Mouse (Mus musculus): Measurements from ENCODE around the gene Vgf. TPM values are rescaled to one million over a fixed set of nuclear protein-coding genes. Genes with fewer than 3 reads are reported as not detected.

Vgf gene
- polyA plus RNA-seq, 2 experiments: 0.04 TPM; not detected in 1

- Histone ChIP-seq H3K27me3 (ENCODE audit: control insufficient read depth, insufficient read depth, low read length) (no peaks in the 10 kb centered on the region; the same call in 1 of the 2 replicates), H3K9me3 (ENCODE audit: control insufficient read depth, low read length) (no peaks in the 10 kb centered on the region), H3K36me3 (replicated peaks; ENCODE audit: control insufficient read depth, insufficient read depth, low read depth) (no peaks in the 10 kb centered on the region), H3K9ac (replicated peaks) (no peak overlapping the region), H3K4me3 (ENCODE audit: insufficient read depth in 1 of 2, low read depth in 2 of 2, low read length in 2 of 2) (no peak overlapping the region), H3K4me2 (ENCODE audit: low read depth) (no peak overlapping the region), H3K27ac (no peak overlapping the region), H3K4me1 (replicated peaks; ENCODE audit: control insufficient read depth in 2 of 2, insufficient read depth in 2 of 2, low read length in 1 of 2) (no peaks in the 10 kb centered on the region; a peak in 1 of 4 replicates)
- ATAC-seq (ENCODE audit: insufficient read depth) (no peak), DNase-seq (ENCODE audit: low read depth in 3 of 3, low spot score in 3 of 3) (no peak)
- TF ChIP-seq EP300 (IDR thresholded peaks at IDR 0.05; ENCODE audit: low read depth) (no peak), CTCF (IDR thresholded peaks at IDR 0.05; ENCODE audit: low read depth) (peak; percentile 26; the same call in 1 of the 2 replicates)
- WGBS (ENCODE audit: insufficient replicate concordance): 62% methylated on average over 8 of the region's 8 CpGs
Observed at GRCm38 (mm10) chr5:137065923-137066322, 39.7 kb downstream of the Vgf start.

GRCm38 (mm10) chr5:137068711-137069110 lies 42.5 kb downstream of the Vgf start:
- no peak overlapping the region for H3K4me3 ChIP-seq (ENCODE audit: insufficient read depth in 1 of 2, low read depth in 2 of 2, low read length in 2 of 2)
- TF ChIP-seq CTCF (IDR thresholded peaks at IDR 0.05; ENCODE audit: low read depth): no peak
- no peak for TF ChIP-seq EP300 (IDR thresholded peaks at IDR 0.05; ENCODE audit: low read depth)
- no peaks in the 10 kb centered on the region for H3K36me3 ChIP-seq (replicated peaks; ENCODE audit: control insufficient read depth, insufficient read depth, low read depth)
- H3K4me1 ChIP-seq (replicated peaks; ENCODE audit: control insufficient read depth in 2 of 2, insufficient read depth in 2 of 2, low read length in 1 of 2): peaks cover 3 to 7% of the 10 kb centered on the region in 2 experiments
- H3K9ac ChIP-seq (replicated peaks): no peak overlapping the region
- DNase-seq (ENCODE audit: low read depth in 3 of 3, low spot score in 3 of 3): no peak
- no peak for ATAC-seq (ENCODE audit: insufficient read depth)
- no peak overlapping the region for H3K27ac ChIP-seq
- no peaks in the 10 kb centered on the region; the same call in 1 of the 2 replicates for H3K27me3 ChIP-seq (ENCODE audit: control insufficient read depth, insufficient read depth, low read length)
- 34% methylated on average over 4 of the region's 4 CpGs for WGBS (ENCODE audit: insufficient replicate concordance)
- no peaks in the 10 kb centered on the region for H3K9me3 ChIP-seq (ENCODE audit: control insufficient read depth, low read length)
- H3K4me2 ChIP-seq (ENCODE audit: low read depth): no peak overlapping the region

- ATAC-seq (ENCODE audit: insufficient read depth) (no peak), DNase-seq (ENCODE audit: low read depth in 3 of 3, low spot score in 3 of 3) (no peak)
- Histone ChIP-seq H3K4me2 (ENCODE audit: low read depth) (no peak overlapping the region), H3K27me3 (ENCODE audit: control insufficient read depth, insufficient read depth, low read length) (no peaks in the 10 kb centered on the region; the same call in 1 of the 2 replicates), H3K9ac (replicated peaks) (no peak overlapping the region), H3K27ac (no peak overlapping the region), H3K4me3 (ENCODE audit: insufficient read depth in 1 of 2, low read depth in 2 of 2, low read length in 2 of 2) (no peak overlapping the region), H3K36me3 (replicated peaks; ENCODE audit: control insufficient read depth, insufficient read depth, low read depth) (no peaks in the 10 kb centered on the region), H3K4me1 (replicated peaks; ENCODE audit: control insufficient read depth in 2 of 2, insufficient read depth in 2 of 2, low read length in 1 of 2) (peaks cover 3 to 17% of the 10 kb centered on the region in 2 experiments), H3K9me3 (ENCODE audit: control insufficient read depth, low read length) (no peaks in the 10 kb centered on the region)
- WGBS (ENCODE audit: insufficient replicate concordance): 78% methylated on average over 19 of the region's 19 CpGs
- TF ChIP-seq EP300 (IDR thresholded peaks at IDR 0.05; ENCODE audit: low read depth) (no peak), CTCF (IDR thresholded peaks at IDR 0.05; ENCODE audit: low read depth) (no peak)
Observed at GRCm38 (mm10) chr5:137070881-137071605, 44.9 kb downstream of the Vgf start.

- no peak within 1 kb of the TSS for H3K9ac ChIP-seq (replicated peaks)
- TF ChIP-seq CTCF (IDR thresholded peaks at IDR 0.05; ENCODE audit: low read depth) (no peak), EP300 (IDR thresholded peaks at IDR 0.05; ENCODE audit: low read depth) (no peak)
- H3K36me3 ChIP-seq (replicated peaks; ENCODE audit: control insufficient read depth, insufficient read depth, low read depth): no peaks in the 10 kb centered on the region
- no peaks in the 10 kb centered on the region for H3K27me3 ChIP-seq (ENCODE audit: control insufficient read depth, insufficient read depth, low read length)
- DNase-seq (ENCODE audit: low read depth in 3 of 3, low spot score in 3 of 3) (peak in 1 of 3 experiments; percentile 16), ATAC-seq (ENCODE audit: insufficient read depth) (peak; percentile 64)
- H3K4me3 ChIP-seq (ENCODE audit: insufficient read depth in 1 of 2, low read depth in 2 of 2, low read length in 2 of 2): peak within 1 kb of the TSS in 1 of 2 experiments; percentile 30; a peak in 1 of 4 replicates
- peak within 1 kb of the TSS; percentile 20 for H3K4me2 ChIP-seq (ENCODE audit: low read depth)
- peaks cover 6 to 22% of the 10 kb centered on the region in 2 experiments for H3K4me1 ChIP-seq (replicated peaks; ENCODE audit: control insufficient read depth in 2 of 2, insufficient read depth in 2 of 2, low read length in 1 of 2)
- 23% methylated on average over 23 of the region's 23 CpGs for WGBS (ENCODE audit: insufficient replicate concordance)
- no peaks in the 10 kb centered on the region for H3K9me3 ChIP-seq (ENCODE audit: control insufficient read depth, low read length)
- H3K27ac ChIP-seq: no peak within 1 kb of the TSS
Observed at GRCm38 (mm10) chr5:137072079-137072960, 46.1 kb downstream of the Vgf start, which contains the start of gene Serpine1. Gene Serpine1, minus strand, starts transcription at chr5:137072268.

GRCm38 (mm10) chr5:137073141-137073540 lies 46.9 kb downstream of the Vgf start:
- 76% methylated on average over 8 of the region's 8 CpGs for WGBS (ENCODE audit: insufficient replicate concordance)
- DNase-seq (ENCODE audit: low read depth in 3 of 3, low spot score in 3 of 3) (no peak), ATAC-seq (ENCODE audit: insufficient read depth) (no peak)
- Histone ChIP-seq H3K4me3 (ENCODE audit: insufficient read depth in 1 of 2, low read depth in 2 of 2, low read length in 2 of 2) (no peak overlapping the region), H3K9me3 (ENCODE audit: control insufficient read depth, low read length) (no peaks in the 10 kb centered on the region), H3K27ac (no peak overlapping the region), H3K4me1 (replicated peaks; ENCODE audit: control insufficient read depth in 2 of 2, insufficient read depth in 2 of 2, low read length in 1 of 2) (peaks cover 6 to 23% of the 10 kb centered on the region in 2 experiments), H3K27me3 (ENCODE audit: control insufficient read depth, insufficient read depth, low read length) (no peaks in the 10 kb centered on the region), H3K36me3 (replicated peaks; ENCODE audit: control insufficient read depth, insufficient read depth, low read depth) (no peaks in the 10 kb centered on the region), H3K9ac (replicated peaks) (no peak overlapping the region), H3K4me2 (ENCODE audit: low read depth) (no peak overlapping the region)
- TF ChIP-seq EP300 (IDR thresholded peaks at IDR 0.05; ENCODE audit: low read depth) (no peak), CTCF (IDR thresholded peaks at IDR 0.05; ENCODE audit: low read depth) (no peak)
